Mouse (Mus musculus): Measurements from ENCODE around the gene Crtc3.
A peak's percentile ranks its signal among the peaks of the same experiment; 100 is the strongest.

The Crtc3 gene

DNA sequence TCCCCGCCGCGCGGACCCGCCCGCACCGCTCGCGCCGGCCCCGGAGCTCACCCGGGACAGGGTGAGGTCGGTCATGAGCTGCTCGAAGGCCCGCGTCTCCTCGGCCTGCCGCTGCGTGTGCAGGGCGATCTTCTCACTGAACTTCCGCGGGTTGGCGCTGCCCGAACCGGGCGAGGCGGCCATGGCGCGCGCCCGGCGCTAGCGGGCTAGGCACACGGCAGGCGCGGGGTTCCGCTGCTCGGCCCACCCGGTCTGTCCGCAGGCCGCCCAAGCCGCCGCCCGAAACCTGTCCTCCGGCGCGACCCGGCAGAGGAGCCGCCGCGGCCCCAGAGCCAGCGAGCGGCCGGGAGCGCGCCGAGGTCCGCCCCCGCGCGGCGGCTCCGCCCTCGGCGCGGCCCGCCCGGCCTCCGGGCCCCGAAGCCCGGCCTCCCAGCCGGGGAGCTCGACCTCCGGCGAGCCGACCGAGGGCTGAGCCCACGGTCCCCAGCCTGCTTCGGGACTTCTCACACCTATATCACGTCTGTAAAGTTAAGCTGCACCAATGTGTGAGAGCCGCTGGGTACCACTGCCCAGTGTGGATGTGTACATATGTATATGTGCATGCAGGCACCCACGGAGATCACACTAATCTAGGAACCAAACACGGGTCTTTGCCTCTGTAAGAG lies at the start of gene Crtc3:
Gene Crtc3, minus strand, starts transcription at position 322 of the 665 bp plus-strand sequence.
- peak; percentile 63 for DNase-seq (ENCODE audit: low spot score)

DNA sequence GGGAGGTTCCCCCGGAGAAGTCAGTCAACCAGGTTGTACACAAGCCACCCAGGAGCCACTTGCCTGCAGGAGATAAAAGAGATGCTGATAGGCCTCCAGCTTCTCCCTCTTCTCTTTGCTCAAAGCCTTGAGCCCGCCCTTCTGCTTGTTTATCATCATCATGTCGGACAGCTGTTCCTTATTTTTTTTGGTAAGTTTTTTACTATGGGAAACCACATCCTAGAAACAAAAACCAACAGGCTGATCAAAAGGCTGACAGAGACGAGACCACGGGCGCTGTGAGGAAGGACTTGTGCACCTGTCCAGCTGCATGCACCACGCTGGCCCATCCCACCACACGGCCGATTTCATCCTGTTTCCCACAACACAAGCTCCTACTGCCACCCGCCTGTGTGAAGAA lies 47.5 kb upstream of the Crtc3 start:
- DNase-seq (ENCODE audit: low spot score), result no peak

DNA sequence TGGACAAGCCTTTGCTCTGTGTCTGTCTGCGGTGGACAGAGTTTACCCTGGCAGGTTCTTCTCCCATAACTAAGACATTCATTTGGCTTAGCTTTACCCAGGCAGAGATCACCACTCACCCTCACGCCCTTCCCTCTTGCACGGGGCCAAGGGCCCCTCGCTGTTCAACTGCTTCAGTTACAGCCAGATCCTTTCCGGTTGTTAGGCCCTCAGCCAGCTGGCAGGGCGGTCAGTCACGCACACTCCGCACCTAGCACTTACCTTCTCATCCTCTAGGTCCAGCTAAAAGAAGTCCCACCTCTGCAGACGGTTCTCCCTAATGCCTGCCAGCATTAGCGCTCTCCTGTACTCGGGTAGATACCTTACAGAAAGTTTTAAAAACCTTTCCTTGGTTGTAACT lies 44.3 kb upstream of the Crtc3 start:
- DNase-seq (ENCODE audit: low spot score), result no peak

DNA sequence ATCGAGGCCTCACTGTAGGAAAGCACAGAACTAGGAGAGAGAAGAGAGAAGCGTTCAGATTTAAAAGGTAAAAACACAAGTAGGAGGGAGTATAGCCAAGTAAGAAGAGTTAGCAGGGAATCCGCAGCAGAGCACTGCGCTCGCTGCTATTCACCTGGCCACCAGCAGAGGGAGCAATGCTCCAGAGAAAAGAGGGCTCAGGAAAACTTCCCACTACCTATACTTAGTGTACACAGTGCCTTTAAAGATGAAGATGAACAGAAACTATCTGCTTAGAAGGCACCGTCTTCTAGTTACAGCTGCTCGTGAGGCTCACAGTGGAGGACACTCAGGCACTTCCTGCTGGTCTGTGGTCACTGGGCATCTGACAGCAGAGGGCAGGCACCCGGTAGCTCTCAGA lies 41.0 kb upstream of the Crtc3 start:
- DNase-seq (ENCODE audit: low spot score), result peak; percentile 54

DNA sequence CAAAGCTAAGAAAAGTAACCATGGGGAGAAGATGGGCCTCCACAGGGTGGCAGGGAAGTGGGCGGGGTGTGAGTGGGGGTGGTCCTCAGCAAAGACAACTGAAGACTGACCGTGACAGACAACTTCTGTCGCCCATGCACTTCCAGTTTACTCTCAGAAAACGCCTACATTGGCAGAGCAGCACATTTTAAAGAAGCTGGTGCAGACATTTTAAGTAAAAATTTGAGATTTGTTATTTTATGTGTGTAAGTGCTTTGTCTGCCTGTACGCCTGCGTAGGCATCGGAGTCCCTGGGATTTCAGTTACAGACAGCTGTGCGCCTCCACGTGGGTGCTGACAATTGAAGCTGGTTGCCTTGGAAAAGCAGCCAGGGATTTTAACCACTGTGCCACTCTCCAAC lies 32.4 kb upstream of the Crtc3 start:
- no peak for DNase-seq (ENCODE audit: low spot score)

DNA sequence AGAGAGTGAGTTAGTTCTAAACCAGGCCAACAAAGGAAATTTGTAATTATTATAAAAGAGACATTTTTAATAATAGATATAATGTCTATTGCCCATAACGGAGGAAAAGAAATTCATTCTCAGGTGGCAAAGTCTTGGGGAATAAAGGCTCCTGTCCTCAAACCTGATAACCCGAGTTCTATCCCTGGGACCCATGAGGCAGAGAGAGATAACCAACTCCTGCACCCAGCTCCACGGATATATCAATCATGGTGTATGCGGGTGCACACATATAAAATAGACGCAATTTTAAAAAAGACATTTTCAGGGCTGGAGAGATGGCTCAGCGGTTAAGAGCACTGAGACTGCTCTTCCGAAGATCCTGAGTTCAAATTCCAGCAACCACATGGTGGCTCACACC lies 30.9 kb upstream of the Crtc3 start:
- DNase-seq (ENCODE audit: low spot score), result no peak

DNA sequence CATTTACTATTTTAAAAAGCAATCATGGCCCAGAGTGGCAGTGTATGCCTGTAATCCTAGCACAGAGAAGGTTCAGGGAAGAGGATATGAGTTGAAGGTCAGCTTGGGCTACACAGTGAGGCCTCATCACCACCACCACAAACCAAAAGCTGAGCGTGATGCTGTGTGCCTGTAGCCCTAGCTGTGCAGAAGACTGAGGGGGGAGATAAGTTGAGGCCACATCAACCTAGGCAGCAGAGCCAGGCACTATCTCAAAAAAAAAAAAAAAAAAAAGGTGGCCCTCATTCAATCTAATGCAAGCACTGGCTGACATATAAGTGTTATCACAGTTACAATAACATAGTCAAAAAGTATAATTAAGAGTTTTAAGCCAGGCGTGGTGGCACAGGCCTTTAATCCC lies 30.4 kb upstream of the Crtc3 start:
- no peak for DNase-seq (ENCODE audit: low spot score)

DNA sequence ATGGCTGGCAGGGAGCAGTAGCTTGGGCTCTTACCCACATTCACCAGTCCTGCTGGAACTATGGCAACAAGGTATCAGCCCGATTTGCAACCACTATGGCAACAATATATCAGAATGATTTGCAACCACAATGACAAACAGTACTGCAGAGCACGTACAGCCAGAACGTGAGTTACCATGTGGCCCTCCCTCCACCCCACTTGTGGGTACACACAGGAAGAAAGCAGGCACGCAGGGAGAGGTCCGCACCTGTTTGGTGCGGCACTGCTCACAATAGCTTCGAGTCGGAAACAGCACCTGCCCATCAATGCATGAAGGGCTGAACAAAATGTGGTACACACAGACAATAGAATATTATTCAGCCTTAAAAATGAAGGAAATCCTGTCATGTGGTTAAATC lies 29.8 kb upstream of the Crtc3 start:
- no peak for DNase-seq (ENCODE audit: low spot score)

DNA sequence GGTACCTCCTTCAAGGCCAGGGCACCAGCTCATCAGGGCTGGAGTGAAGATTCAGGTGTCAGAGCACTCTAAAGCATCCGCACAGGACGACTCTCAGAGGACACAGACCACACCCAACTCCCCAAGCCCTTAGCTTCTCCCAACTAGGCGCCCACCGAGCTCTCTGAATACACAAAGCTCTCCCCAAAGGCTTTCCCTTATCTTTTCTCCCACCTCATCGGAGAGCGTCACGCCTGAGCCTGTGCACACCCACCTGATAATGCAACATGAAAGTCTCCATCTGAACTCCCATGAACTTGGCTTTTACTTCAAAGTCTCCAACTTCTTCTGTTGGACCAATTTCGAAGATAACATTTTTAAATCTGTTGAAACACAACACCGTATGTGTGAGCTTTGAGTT lies 28.1 kb upstream of the Crtc3 start:
- DNase-seq (ENCODE audit: low spot score), result no peak

DNA sequence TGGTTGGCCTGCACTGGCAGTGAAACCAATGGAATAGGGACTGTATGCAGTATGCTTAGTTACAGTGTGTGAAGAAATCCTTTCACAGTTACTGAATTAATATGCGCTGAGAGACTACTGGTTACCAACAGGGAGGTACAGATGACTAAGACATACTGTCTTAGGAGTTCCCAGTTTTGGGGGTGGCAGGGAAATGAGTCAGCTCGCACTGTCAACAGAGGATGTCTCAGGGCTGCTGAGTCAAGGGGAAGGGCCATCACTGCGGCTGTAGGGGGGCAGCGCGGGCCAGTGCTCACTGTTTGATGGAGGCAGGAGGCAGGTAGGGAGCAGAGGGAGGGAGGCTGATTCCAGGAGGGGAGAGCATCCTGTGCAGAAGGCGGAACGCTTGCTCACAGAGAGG lies 26.6 kb upstream of the Crtc3 start:
- DNase-seq (ENCODE audit: low spot score), result no peak

DNA sequence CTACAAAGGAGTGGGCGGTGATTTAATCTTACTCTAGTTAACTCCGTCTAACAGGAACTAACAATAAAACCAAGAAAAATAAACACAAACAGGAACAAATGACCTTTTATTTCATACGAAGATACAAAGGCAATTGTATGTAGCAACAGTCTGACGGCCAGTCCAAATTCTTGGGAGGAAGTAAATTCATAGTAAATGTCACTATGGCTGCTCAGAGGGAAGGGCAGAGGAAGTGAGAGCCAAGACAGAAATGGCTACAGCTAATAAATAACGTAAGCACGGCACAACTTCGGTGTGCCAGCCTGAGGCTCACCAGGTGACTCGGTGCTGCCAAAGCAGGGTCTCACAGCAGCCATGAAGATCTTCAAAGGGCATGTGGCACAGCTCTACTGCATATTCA lies 22.8 kb upstream of the Crtc3 start:
- DNase-seq (ENCODE audit: low spot score), result no peak

DNA sequence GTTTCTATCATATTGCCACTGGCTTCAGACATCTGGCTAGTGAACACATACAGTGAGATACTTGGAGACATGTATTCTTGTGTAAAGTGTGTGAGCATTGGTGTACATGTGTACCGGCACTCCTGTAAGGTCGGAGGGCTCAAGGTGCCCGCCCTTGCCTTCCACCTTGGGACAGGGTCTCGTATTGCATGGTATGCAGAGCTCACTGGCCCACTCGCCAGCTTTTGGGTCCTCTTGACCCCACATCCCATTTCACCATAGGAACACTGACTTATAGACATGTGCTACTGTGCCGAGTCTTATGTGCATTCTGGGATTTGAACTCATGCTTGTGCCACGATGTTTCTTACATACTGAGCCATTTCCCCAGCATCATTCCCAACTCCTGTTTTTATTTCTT lies 21.7 kb upstream of the Crtc3 start:
- DNase-seq (ENCODE audit: low spot score), result no peak

DNA sequence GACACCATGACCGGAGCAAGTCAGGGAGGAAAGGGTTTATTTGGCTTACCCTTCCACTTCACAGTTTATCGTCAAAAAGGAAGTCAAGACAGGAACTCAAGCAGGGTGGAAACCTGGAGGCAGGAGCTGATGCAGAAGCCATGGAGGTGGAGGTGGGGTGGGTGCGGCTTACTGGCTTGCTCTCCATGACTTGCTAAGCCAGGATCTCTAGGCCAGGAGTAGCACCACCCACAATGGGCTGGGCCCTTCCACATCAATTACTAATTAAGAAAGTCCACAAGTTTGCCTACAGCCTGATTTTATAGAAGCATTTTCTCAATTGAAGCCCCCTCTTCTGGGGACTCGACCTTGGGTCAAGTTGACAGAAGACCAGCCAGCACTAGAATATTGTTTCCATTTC lies 15.4 kb upstream of the Crtc3 start:
- no peak for DNase-seq (ENCODE audit: low spot score)

DNA sequence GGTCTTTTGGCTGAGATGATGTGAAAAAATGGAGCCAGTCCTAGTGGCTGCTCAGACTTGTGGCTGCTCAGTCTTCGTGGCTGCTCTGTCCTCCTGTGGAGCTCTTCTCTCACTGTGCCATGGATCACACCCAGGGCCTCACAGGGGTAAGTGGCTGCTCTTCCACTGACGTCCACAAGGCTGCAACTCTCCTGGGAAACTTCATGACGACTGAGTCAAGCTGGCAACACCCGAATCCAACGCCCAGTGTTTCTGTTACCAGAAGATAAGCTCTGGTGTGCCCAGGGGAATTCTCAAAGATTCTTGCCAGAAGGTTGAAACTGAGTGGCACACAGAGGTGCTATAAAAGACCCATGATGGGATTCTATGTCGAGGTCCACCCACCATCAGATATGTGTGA lies 13.8 kb upstream of the Crtc3 start:
- no peak for DNase-seq (ENCODE audit: low spot score)

DNA sequence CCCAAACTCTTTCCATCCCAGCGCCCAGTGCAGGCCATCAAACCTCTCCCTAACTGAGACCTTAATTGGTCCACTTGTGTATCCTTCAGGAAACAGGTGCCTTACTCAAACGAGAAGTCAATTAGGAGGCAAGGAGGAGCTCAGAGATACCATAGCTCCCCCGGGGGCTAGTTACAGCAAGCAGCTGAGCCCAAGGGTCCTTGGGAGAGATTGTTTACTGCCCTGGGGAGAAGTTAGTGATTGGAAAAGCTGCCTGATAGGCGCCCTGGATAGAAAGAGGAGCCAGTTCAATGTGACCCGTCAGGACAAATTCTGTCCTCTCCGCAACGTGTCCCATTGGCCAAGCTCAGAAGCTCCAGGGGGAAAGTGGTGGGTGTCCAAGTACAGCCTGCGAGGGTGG lies 11.0 kb upstream of the Crtc3 start:
- no peak for DNase-seq (ENCODE audit: low spot score)

DNA sequence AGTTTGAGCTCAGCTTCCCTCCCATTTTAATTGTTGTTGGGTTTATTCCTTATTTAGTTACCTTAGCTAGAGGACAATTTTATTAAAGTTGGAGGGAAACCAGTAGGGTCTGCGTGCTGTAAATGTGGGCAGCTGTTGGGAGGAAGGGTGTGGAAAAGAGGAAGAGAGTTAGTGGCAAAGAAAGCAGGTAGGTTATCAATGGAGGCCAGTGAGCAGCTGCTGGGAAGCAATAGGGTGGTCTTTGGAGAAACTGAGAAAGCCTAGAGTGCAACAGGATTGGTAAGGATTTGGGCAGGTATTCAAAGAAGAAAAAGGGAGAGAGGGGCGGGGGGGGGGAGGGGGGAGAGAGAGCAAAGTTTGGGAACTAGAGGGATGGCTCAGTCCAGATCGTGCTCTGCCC lies 10.3 kb upstream of the Crtc3 start:
- DNase-seq (ENCODE audit: low spot score), result no peak

DNA sequence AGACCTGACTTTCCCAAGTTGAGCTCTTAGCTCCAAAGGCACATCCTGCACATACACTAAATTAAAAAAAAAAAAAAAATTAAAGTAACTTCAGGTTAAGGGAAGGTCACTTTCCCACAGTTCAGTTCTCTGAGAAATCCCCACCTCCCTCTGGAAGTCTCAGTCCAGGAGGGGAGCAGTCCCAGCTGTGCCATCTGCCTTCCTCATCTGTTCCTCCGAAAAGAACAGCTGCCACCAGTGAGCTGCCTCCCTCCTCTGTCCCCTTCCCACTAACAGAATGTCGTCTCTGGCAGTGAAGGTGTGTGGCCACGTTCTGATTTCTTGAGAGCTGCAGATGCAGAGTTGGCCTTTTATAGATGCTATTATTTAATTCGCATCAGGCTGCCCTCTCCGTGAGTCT lies 9.2 kb upstream of the Crtc3 start:
- DNase-seq (ENCODE audit: low spot score), result no peak

DNA sequence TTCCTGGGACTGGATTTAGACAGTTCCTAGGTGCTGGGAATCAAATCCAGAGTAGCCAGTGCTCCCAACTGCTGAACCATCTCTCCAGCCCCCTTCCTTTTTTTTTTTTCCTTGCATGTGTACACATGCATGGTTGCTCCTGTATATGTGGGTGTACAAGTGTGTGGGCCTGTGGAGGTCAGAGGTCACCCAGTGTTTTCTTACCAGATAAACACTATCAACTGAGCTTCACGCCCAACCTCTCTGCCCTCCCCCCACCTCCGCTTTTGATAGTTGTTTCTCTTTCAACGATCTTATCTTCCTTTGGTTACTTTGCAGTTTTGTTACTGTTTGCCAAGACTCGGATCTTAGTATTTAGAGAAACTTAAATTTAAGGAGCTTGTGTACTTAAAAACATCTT lies 8.2 kb upstream of the Crtc3 start:
- no peak for DNase-seq (ENCODE audit: low spot score)

DNA sequence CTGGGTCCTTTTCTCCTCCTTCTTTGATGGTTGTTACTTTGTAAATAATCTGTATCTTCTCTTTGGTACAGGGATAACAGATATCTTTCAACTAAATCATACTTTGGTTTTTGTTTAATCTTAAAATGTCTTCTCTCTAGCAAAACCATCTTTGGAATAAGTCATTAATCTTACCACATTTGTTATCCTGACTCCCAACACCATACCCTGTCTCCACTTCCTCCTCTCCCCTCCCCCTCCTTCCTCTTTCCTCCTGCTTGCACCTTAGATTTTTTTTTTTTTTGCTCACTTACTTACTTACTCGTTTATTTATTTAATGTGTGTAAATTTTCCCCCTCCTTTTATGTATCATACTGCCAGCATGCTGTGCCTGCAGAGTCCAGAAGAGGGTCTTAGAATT lies 7.7 kb upstream of the Crtc3 start:
- no peak for DNase-seq (ENCODE audit: low spot score)

DNA sequence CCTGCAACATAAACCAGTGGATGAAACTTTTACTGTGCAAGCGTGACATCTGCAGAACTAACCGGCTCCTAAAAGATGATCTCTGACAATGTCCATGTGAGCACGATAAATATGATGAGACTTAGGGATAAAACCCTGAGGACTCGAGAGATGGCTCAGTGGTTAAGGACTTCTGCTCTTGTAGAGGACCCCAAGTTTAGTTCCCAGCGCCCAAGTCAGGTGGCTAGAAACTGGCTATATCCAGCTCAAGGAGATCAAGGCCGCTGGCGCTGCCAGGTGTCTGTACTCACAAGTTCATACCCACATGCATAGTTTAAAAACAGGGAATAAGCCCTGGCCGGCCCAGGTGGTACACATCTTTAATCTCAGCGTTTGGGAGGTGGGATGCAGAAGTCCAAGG lies 3.8 kb upstream of the Crtc3 start:
- DNase-seq (ENCODE audit: low spot score), result no peak

DNA sequence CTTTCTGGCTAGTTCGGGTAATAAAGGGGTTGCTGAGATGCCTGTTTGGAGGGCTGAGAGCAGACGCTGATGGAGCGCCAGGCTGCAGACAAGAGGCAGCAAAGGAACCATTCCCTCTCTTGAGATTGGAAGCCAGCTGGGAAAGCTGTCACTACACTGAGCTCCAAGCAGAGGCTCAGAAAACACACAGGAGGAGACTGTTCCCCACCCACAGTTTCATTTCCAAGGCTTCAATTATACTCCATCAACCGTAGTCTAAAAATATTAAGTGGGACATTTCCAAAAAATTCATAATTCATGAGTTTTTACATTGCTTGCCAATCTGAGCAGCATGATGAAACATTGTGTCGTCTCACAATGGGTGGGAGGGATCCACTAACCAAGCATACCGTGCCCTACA lies 2.5 kb upstream of the Crtc3 start:
- DNase-seq (ENCODE audit: low spot score), result no peak

DNA sequence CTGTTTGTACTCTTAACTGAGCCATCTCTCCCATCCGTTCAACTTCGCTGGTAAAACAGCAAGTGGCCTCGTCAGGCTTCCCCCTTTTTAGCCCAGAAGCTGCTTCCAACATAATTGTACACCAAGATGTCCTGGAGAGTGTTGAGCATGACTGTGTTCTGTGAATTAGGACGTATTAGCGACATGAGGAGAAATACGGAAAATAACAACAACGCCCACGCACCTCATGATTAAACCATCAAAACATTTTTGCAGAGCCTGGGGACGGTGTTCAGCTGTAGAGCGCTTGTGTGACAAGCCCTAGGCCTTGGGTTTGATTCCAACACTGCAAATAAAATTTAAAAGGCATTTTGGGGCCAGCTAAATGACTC lies 529 bp upstream of the Crtc3 start:
- no peak for DNase-seq (ENCODE audit: low spot score)

DNA sequence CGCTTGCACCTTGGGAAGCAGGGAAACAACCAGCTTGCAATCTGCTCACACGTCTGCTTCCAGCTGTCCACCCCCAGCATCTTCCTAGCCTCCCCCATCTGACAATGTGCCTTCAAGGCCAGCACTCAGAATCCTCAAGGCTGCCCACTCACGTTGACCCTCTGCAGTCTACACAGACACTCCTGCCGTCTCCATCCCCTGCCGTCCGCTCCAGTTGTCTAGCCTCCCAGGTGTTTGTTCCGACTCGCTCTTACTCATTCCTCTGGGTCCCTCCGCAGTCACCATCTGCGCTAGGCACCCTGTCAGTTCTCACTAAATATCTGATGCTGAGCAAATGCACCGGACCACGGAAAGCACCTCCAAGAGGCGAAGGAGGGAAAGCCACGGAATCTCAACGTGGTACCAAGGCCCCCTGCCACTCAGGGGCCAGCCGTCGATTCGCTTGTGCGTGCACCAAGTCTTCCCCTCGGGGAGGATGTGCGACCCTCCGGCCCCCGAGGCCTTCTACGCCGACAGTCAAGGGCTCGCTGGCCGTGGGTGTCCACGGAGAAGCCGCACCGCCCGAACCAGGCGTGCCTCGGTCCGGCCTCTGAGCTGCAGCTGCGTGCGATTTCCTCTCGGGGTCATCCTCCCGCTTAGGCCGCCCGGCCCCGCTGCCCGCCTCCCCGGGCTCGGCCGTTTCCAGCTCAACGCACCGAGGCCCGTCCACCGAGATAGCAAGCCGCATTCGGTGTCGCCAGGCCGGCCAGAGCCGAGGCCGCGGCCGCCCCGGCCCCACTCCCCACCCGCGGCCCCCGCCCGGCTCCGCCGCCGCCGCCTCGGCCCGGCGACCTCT lies 739 bp downstream of the Crtc3 start:
- DNase-seq (ENCODE audit: low spot score), result peak; percentile 49

DNA sequence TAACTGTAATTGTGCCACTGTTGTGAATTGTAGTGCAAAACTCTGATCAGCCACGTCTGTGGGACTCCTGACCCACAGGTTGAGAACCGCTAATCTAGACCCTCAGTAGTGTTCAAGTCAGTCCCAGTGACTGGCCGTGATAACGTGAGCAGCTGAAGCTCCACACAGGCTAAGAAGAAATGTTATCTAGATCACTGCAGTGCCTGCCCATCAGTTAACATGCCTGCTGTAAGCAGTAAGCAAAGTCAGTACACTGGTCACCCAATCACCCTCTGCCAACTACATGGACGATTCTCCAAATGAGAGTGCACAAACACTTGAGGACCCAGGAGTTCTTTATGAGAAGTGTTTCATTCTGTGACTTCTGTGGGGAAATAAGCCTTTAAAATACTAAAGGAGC lies 3.0 kb downstream of the Crtc3 start:
- no peak for DNase-seq (ENCODE audit: low spot score)
